Mouse (Mus musculus): ENCODE measurements around the gene Ksr1.

DNA sequence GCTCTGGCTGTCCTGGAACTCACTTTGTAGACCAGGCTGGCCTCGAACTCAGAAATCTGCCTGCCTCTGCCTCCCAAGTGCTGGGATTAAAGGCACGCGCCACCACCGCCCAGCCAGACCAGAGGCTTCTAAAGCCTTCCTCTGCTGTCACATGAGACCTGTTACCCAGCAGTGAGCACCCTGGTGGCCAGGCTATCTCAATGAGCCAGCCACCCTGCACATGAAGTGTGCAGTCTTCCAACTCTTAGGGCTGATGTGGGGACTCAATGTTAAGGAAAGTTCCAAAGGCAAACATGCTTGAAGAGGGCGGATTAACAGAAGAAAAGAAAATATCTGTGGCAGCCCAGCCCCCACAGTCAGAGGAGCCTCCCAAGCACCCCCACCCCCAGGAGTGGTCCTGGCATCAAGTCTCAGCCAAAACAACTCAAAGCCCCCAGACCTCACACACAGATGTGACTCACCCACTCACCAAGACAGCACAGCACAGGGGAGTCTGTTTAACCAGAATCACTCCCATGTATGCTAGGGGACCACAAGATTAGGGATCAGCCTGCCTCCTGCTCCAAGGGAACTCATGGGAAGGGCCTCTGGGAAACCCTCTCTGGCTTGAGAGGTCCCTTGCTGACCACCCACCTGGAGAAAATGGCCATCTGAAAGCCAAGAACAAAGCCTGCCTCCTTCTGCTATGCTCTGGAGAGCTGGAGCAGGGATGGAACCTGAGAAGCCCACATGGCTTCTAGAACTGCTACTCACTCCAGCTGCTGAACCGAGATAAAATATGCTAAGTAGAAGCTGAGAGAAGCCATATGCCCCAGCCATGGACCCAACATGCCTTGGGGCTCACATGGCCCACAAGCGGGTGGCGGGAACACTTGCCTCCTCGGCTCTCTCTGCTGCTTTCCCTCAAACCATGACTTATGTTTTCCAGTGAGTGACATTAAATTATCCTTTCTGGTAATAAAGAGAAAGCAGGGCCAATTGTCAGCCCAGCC, 91.8 kb downstream of the Ksr1 start:
- TF ChIP-seq POLR2A (IDR thresholded peaks at IDR 0.05; ENCODE audit: low read depth, low read length), result no peak
- TF ChIP-seq CTCF (IDR thresholded peaks at IDR 0.05; ENCODE audit: extremely low read depth, insufficient read depth, insufficient read length, insufficient replicate concordance), result no peak
